Mouse (Mus musculus) heart, embryonic 11.5 days (tissue): ENCODE results near the gene Oas1d. TPM values are rescaled to one million over a fixed set of nuclear protein-coding genes. Genes with fewer than 3 reads are reported as not detected.
"Not testable (repeated sequence)": the region's sequence is repeated elsewhere in the genome, so short reads cannot be mapped to it uniquely, and the experiment has no call there.

Experiments used
- ATAC-seq: fragments of 200-750 bp; cut with Nextera tagmentation; replicated peaks from 2 replicates; pipeline ENCODE4 v1.8.0; 2017; ENCODE audit warnings: moderate library complexity; ENCODE audit not compliant: insufficient number of reproducible peaks, low FRiP score, low TSS enrichment
- H3K27ac ChIP-seq: fragments of 300-500 bp; sonication (generic); 2 replicates; pipeline ENCODE4 v1.5.1; 2014; ENCODE audit warnings: mild to moderate bottlenecking, low read depth, low read length
- H3K27me3 ChIP-seq: fragments of 300-500 bp; sonication (generic); 2 replicates; pipeline ENCODE4 v1.6.1; 2014; ENCODE audit warnings: mild to moderate bottlenecking, low read length, mixed read lengths; ENCODE audit not compliant: control insufficient read depth, insufficient read depth
- H3K36me3 ChIP-seq: fragments of 300-500 bp; sonication (generic); 2 replicates; pipeline ENCODE4 v1.6.1; 2014; ENCODE audit warnings: mild to moderate bottlenecking, low read length, moderate library complexity, mixed read lengths; ENCODE audit not compliant: control insufficient read depth, insufficient read depth
- H3K4me1 ChIP-seq: fragments of 300-500 bp; sonication (generic); 2 replicates; pipeline ENCODE4 v1.6.1; 2014; ENCODE audit warnings: low read length; ENCODE audit not compliant: control insufficient read depth, insufficient read depth
- H3K4me2 ChIP-seq: fragments of 300-500 bp; sonication (generic); 2 replicates; pipeline ENCODE4 v1.6.1; 2014; ENCODE audit warnings: mild to moderate bottlenecking, moderate library complexity
- H3K4me3 ChIP-seq: fragments of 300-500 bp; sonication (generic); 2 replicates; pipeline ENCODE4 v1.5.1; 2014; ENCODE audit warnings: low read depth, low read length
- H3K9ac ChIP-seq: fragments of 300-500 bp; sonication (generic); 2 replicates; pipeline ENCODE4 v1.6.1; 2014; ENCODE audit warnings: mild to moderate bottlenecking, low read depth, low read length, moderate library complexity
- H3K9me3 ChIP-seq: fragments of 300-500 bp; sonication (generic); replicated peaks from 2 replicates; pipeline ENCODE4 v1.6.1; 2016; ENCODE audit warnings: low read length; ENCODE audit not compliant: control insufficient read depth
- WGBS: fragments of 180-500 bp; shearing (Covaris S2); extraction: QIAGEN DNeasy Blood & Tissue Kit; methylation state at CpG from one replicate; pipeline ENCODE4 v1.1.7; 2014; ENCODE audit not compliant: insufficient replicate concordance; 5-methylcytosine and 5-hydroxymethylcytosine counted together
- polyA plus RNA-seq: library from polyadenylated mRNA; unstranded; fragments of >200 nt; fragmentation: Nextera tagmentation; extraction: Ambion mirVana; gene quantifications from 2 replicates; pipeline ENCODE4 v1.2.1, GENCODE M21; 2014

Oas1d gene
- polyA plus RNA-seq, 1 experiment from 2014 or later = not detected

DNA sequence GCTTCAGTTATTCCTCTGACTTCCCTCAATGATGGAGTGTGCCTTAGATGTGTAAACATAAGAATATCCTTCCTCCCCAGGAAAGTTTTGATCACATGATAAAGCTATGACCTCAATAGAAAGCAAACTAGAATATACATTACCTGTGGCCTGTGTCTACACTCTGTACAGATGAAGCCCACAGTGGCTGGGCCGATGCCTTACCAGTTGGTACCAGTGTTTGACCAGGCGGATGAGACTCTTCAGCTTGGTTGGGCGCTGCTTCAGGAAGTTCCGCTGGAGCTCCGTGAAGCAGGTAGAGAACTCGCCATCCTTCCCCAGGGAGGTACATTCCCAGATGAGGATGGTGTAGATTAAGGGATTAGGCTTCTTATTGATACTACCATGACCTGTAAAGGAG, 32.7 kb upstream of the Oas1d start:
- H3K9ac ChIP-seq = not testable (repeated sequence)
- 89% methylated on average over 6 of the region's 6 CpGs for WGBS

DNA sequence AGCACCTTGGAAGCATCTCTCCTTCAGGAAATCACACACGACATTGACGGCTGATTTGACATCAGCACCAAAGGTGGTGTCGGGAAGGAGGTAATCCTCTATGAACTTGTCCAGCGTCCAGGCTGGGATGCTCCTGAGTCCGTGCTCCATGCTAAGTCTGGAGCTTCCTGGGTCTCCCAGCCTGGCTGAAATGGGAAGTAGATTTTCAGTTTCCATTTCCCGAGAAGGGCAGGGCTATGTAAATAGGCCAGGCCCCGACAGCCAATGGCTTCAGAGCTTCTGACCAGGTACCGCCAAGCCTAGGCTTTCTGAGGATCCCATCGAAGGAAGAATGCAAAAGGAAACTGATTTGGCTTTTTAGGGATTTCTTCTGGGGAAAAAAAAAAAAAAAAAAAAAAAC, 26.9 kb upstream of the Oas1d start, which contains the start of gene Oas1g:
Oas1g (minus strand) TSS at position 201 of the 400 bp plus-strand sequence.
- not testable (repeated sequence) for ATAC-seq, H3K4me2 ChIP-seq, H3K36me3 ChIP-seq, H3K9me3 ChIP-seq, H3K9ac ChIP-seq, H3K27ac ChIP-seq, H3K4me3 ChIP-seq, H3K4me1 ChIP-seq, H3K27me3 ChIP-seq
- 18% methylated on average over 6 of the region's 9 CpGs for WGBS

More for the DNA sequence above, 32.7 kb upstream of the Oas1d start:
- not testable (repeated sequence) for H3K4me3 ChIP-seq, H3K36me3 ChIP-seq, H3K4me1 ChIP-seq, H3K27ac ChIP-seq, H3K27me3 ChIP-seq, H3K9me3 ChIP-seq, ATAC-seq, H3K4me2 ChIP-seq

GRCm38 (mm10) chr5:120887831-120888230, 26.5 kb upstream of the Oas1d start:
- H3K4me3 ChIP-seq = no peak overlapping the region
- H3K27ac ChIP-seq = no peak overlapping the region
- 32% methylated on average over 6 of the region's 6 CpGs for WGBS
- H3K4me1 ChIP-seq = no peaks in the 10 kb centered on the region
- H3K36me3 ChIP-seq = no peaks in the 10 kb centered on the region
- no peak overlapping the region for H3K9ac ChIP-seq
- H3K4me2 ChIP-seq = no peak overlapping the region
- no peaks in the 10 kb centered on the region for H3K9me3 ChIP-seq
- no peak for ATAC-seq
- no peaks in the 10 kb centered on the region for H3K27me3 ChIP-seq

GRCm38 (mm10) chr5:120888294-120888815, 26.0 kb upstream of the Oas1d start:
- WGBS = 35% methylated on average over 4 of the region's 4 CpGs
- ATAC-seq = not testable (repeated sequence)

DNA sequence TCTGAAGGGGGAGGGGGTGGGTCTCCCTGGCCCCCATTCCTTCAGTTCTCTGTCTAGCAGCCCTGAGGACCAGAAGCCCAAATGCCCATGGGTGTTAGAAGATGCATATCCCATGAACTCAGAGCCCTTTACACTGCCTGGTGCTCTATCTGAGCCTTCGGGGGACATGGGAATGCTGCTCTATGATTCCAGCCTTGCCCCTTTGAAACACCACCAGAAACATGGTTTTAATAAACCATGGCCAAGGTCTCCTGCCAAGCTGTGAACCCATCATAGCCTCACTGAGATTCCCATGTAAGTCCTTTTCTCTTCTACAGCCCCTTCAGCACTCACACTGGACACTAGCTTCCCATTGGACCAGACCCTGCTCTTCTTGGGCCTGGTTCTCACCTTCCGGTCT, 24.3 kb upstream of the Oas1d start:
- 64% methylated on average over 2 of the region's 2 CpGs for WGBS
- H3K36me3 ChIP-seq = no peaks in the 10 kb centered on the region
- no peaks in the 10 kb centered on the region for H3K4me1 ChIP-seq
- no peak overlapping the region for H3K4me3 ChIP-seq
- no peak for ATAC-seq
- no peaks in the 10 kb centered on the region for H3K9me3 ChIP-seq
- no peaks in the 10 kb centered on the region for H3K27me3 ChIP-seq
- no peak overlapping the region for H3K27ac ChIP-seq
- no peak overlapping the region for H3K9ac ChIP-seq
- H3K4me2 ChIP-seq = no peak overlapping the region

More at GRCm38 (mm10) chr5:120888294-120888815, 26.0 kb upstream of the Oas1d start:
- not testable (repeated sequence) for H3K27me3 ChIP-seq, H3K4me2 ChIP-seq, H3K9ac ChIP-seq, H3K4me3 ChIP-seq, H3K4me1 ChIP-seq, H3K9me3 ChIP-seq, H3K36me3 ChIP-seq, H3K27ac ChIP-seq

DNA sequence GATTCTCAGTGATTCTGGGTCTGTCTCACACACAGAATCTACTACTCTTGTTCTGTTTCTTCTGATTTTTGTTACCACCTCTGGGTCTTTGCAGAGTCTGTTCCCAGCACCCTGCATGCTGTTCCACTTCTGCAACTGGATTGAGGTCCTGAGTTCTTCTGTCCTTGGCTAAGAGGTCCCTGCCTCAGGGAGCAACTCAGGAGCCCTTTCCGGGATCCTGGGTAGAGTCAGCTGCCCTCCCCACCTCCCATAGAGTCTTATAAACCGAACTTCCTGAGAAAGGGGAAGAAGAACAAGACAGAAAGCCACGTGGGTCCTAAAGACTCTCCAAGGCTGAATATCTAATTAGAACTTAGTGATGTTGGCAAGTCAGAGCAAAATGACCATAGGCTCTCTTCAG, 23.3 kb upstream of the Oas1d start:
- no peak for ATAC-seq
- 61% methylated on average over 3 of the region's 3 CpGs for WGBS
- Histone ChIP-seq H3K4me3 (no peak overlapping the region), H3K36me3 (no peaks in the 10 kb centered on the region), H3K27ac (no peak overlapping the region), H3K4me2 (no peak overlapping the region), H3K4me1 (no peaks in the 10 kb centered on the region), H3K9ac (no peak overlapping the region), H3K27me3 (no peaks in the 10 kb centered on the region), H3K9me3 (no peaks in the 10 kb centered on the region)

GRCm38 (mm10) chr5:120891566-120892242, 22.6 kb upstream of the Oas1d start:
- not testable (repeated sequence) for H3K27ac ChIP-seq, H3K9me3 ChIP-seq, H3K4me2 ChIP-seq, ATAC-seq, H3K9ac ChIP-seq, H3K4me1 ChIP-seq, H3K4me3 ChIP-seq, H3K36me3 ChIP-seq, H3K27me3 ChIP-seq
- WGBS = 82% methylated on average over 2 of the region's 2 CpGs

DNA sequence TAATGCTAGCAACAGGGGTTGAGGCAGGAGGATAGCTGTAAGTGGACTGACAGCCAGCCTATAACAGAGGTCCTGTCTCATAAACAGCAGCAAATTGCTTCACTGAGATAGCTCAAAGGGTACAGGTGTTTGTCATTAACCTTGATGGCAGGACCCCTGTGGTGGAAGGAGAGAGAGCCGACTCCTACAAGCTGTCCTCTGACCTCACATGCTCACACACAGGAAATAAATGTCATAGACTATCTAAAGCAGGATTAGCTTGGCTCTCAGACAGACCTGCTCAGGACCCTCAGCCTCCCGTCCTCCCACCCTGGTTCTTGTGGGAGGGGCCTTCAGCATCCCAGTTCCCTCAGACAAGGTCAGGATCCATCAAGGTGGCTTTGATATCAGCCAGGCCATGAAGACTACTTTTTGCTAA, 22.1 kb upstream of the Oas1d start:
- Histone ChIP-seq H3K27me3 (no peaks in the 10 kb centered on the region), H3K27ac (no peak overlapping the region), H3K9ac (no peak overlapping the region), H3K4me3 (no peak overlapping the region), H3K4me2 (no peak overlapping the region), H3K9me3 (no peaks in the 10 kb centered on the region), H3K36me3 (no peaks in the 10 kb centered on the region), H3K4me1 (no peaks in the 10 kb centered on the region)
- WGBS = 58% methylated on average over 2 of the region's 2 CpGs
- ATAC-seq = no peak

DNA sequence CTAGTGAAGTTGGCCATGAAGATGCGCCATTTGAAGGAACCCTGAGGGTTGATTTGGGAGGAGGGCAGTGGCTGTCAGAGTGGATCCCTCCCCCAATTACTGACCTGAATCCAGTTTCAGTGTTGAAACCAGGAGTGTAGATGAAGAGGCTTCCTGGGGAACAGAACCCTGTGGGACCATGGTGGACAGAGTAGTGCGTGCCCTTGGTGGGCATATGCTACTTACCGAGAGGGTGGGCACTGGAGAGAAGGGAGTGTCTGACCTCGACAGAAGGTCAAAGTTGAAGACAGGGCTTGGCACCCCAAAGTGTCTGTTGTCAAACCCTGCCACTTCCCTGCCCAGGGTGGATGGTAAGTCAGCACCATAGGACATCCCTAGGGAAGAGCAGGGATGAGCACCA, 20.5 kb upstream of the Oas1d start:
- H3K9ac ChIP-seq, H3K4me2 ChIP-seq, H3K27ac ChIP-seq, H3K4me3 ChIP-seq, H3K9me3 ChIP-seq, H3K27me3 ChIP-seq, H3K4me1 ChIP-seq, ATAC-seq, H3K36me3 ChIP-seq: not testable (repeated sequence)
- 82% methylated on average over 4 of the region's 4 CpGs for WGBS
